Mouse (Mus musculus): ENCODE measurements around the gene Adamts2. TPM values are rescaled to one million over a fixed set of nuclear protein-coding genes. Genes with fewer than 3 reads are reported as not detected.

The Adamts2 gene
- polyA plus RNA-seq, 1 experiment = 52.1 TPM

- DNase-seq (ENCODE audit: low read depth) = no peak
Observed at GRCm38 (mm10) chr11:50847047-50847446, 245.2 kb downstream of the Adamts2 start.

GRCm38 (mm10) chr11:50848520-50849137 is 246.7 kb downstream of the Adamts2 start:
- DNase-seq (ENCODE audit: low read depth) = no peak

GRCm38 (mm10) chr11:50849310-50849709 is 247.4 kb downstream of the Adamts2 start:
- no peak for DNase-seq (ENCODE audit: low read depth)

- DNase-seq (ENCODE audit: low read depth) = no peak
Observed at GRCm38 (mm10) chr11:50850177-50850735, 248.4 kb downstream of the Adamts2 start, which contains the start of gene Grm6. Grm6 (plus strand) TSS chr11:50850685.

GRCm38 (mm10) chr11:50850989-50851601 is 249.2 kb downstream of the Adamts2 start:
- no peak for DNase-seq (ENCODE audit: low read depth)

Other genes starting within 250 kb of the Adamts2 start
- 9.1 and 12.5 TPM in 2 replicates for gene Cby3, start 247.6 kb upstream of the Adamts2 start, polyA plus RNA-seq (2012; rRNA removed)
- 74.9 and 113 TPM in 2 replicates for gene Hnrnph1, start 225.1 kb upstream of the Adamts2 start, polyA plus RNA-seq (2012; rRNA removed)
- gene Rufy1, start 171.0 kb upstream of the Adamts2 start, polyA plus RNA-seq (2012; rRNA removed) = 25.9 and 27.8 TPM in 2 replicates
- gene Zfp354c, start 225.6 kb downstream of the Adamts2 start, polyA plus RNA-seq (2012; rRNA removed) = 1.4 and 1.5 TPM in 2 replicates
- 0.47 and 0.51 TPM in 2 replicates for gene Zfp879, start 239.5 kb downstream of the Adamts2 start, polyA plus RNA-seq (2012; rRNA removed)
- gene Grm6, start 248.6 kb downstream of the Adamts2 start, polyA plus RNA-seq (2012; rRNA removed) = 0.05 and 0.06 TPM in 2 replicates